Mouse (Mus musculus) layer of hippocampus, adult 2 months (tissue): ENCODE measurements around the gene Ugt3a1. TPM values are rescaled to one million over a fixed set of nuclear protein-coding genes. Genes with fewer than 3 reads are reported as not detected.

Experiments
- DNase-seq, 2 experiments: peaks; one replicate each; pipeline ENCODE4 v3.0.0; 2022; ENCODE audit warnings: low spot score in 2 of 2
- H3K27ac ChIP-seq: fragments of 200-600 bp; 2 replicates; pipeline ENCODE4 v1.8.1; 2022
- H3K4me3 ChIP-seq: fragments of 200-600 bp; 2 replicates; pipeline ENCODE4 v1.8.1; 2022; ENCODE audit warnings: mild to moderate bottlenecking
- CTCF ChIP-seq: fragments of 200-600 bp; conservative IDR thresholded peaks from 2 replicates; pipeline ENCODE4 v1.8.1; 2022; ENCODE audit warnings: antibody characterized with exemption, mild to moderate bottlenecking, moderate library complexity
- total RNA-seq, 2 experiments: library from RNA; stranded (reverse); gene quantifications; 2 replicates each; pipeline ENCODE4 v1.2.3; 2021

The Ugt3a1 gene
- total RNA-seq, 2 experiments from 2014 or later = not detected

DNA sequence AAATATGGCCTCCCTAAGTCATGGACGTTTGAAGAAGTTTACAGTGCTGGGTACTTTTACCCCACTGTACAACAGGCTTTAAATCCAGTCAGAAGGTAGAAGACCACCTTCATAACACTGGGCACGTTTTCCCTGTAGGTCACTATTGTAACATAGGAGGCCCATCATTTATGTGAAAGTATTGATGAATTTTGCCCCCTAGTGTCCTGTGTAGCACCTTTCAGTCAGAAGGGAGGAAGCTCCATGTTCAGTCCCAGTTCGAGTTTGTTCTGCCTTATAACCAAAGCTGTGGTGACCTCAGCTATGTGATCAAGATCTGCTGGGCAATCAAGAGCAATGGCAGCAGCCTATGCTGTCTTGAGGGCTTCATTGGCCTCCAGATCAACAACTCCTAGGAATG lies 72.1 kb downstream of the Ugt3a1 start:
- 0 out of 2 replicates have a peak, but pooled peaks have one; percentile 6 for TF ChIP-seq CTCF
- Histone ChIP-seq H3K27ac (no peak overlapping the region), H3K4me3 (no peak overlapping the region)
- DNase-seq = no peak

DNA sequence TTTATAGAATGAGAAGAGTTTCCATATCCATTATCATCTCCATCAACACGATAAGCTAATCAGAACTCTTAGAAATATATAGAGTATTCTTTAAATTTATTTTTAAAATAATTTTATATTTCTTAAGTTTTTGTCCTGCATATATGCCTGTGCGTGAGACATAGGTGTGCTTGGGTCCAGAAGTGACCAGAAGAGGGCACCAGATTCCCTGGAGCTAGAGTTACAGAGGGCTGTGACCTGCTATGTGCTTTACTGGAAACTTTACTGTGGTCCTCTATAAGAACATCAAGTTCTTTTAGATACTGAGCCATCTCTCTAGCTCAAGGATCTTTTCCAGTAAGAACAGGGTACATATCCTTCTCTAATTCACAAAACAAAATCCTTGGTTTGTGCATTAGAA lies 86.1 kb downstream of the Ugt3a1 start:
- H3K4me3 ChIP-seq = no peak overlapping the region

More for the DNA sequence above, 86.1 kb downstream of the Ugt3a1 start:
- no peak for DNase-seq
- peak; percentile 22 for TF ChIP-seq CTCF
- no peak overlapping the region for H3K27ac ChIP-seq

Other genes starting within 250 kb of the Ugt3a1 start
- gene Nadk2, start 205.6 kb upstream of the Ugt3a1 start, total RNA-seq = 10 to 100 TPM; 64.4 to 69.3 TPM
- gene Lmbrd2, start 136.3 kb upstream of the Ugt3a1 start, total RNA-seq = 10 to 100 TPM; 58.5 to 59.4 TPM
- gene Skp2, start 121.5 kb upstream of the Ugt3a1 start, total RNA-seq = 1 to 10 TPM; 4.6 to 4.9 TPM
- not detected for gene Ugt3a2, start 58.7 kb downstream of the Ugt3a1 start, total RNA-seq
- 1 to 10 TPM; 1.8 to 2.0 TPM for gene Capsl, start 159.1 kb downstream of the Ugt3a1 start, total RNA-seq